Mouse (Mus musculus): ENCODE results near the gene Eloa.

- TF ChIP-seq POLR2A (IDR thresholded peaks at IDR 0.05; ENCODE audit: insufficient read depth, low read depth, low read length) (no peak), EP300 (IDR thresholded peaks at IDR 0.05; ENCODE audit: insufficient read depth, low read depth, low read length) (no peak)
These were observed 617 bp downstream of the Eloa start for GRCm38 (mm10) chr4:136020743-136021548.

All from heart, adult 2 months (tissue).